Mouse (Mus musculus): Measurements from ENCODE around the gene Fam198a.
"Not testable (repeated sequence)": the region's sequence is repeated elsewhere in the genome, so short reads cannot be mapped to it uniquely, and the experiment has no call there.

Fam198a gene

DNA sequence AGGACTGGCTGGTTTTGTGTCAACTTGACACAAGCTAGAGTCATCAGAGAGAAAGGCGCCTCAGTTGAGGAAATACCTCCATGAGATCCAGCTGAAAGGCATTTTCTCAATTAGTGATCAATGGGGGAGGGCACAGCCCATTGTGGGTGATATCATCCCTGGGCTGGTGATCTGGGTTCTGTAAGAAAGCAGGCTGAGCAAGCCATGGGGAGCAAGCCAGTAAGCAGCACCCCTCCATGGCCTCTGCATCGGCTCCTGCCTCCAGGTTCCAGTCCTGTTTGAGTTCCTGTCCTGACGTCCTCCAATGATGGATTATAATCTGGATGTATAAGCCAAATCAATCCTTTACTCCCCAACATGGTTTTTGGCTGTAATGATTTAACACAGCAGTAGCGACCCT, 70.4 kb downstream of the Fam198a start:
- not testable (repeated sequence) for DNase-seq (ENCODE audit: low read depth)

DNA sequence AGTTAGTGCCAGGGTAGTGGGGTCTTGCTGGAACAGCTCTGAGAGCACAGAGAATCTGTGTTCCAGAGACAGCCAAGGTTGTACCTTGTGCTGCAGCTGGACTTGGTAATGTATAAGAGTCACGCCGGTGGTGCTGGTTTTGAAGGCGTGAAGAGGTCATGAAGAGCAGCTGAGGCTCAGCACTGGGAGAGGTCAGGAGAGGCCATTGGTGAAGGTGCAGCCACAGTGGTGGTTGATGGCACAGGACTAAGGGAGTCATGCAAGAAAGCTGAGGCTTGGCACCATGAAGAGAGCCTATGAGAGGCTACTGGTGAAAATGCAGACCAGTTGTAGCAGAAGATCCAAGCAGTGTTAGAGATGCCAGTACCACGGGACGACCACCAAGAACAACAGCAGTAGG, 70.8 kb downstream of the Fam198a start:
- DNase-seq (ENCODE audit: low read depth) = no peak

DNA sequence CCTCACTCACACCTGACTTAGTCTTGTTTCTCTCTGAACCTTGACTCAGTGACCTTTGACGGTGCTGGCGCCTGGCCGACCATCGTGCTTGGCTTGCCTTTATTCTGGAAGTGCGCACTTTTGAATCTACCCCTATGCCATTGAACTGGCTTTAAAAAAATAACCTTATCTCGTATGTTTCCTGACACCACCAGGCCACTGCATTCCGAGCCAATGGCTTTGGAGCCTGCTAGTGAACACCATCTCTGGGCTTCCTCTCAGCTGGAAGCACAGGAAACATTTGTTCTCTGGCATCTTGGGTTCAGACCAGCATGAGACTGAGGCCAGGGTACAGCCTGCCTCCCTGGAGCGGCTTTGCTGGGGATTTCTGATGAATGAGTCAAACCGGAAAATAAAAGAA, 72.0 kb downstream of the Fam198a start:
- DNase-seq (ENCODE audit: low read depth) = no peak

DNA sequence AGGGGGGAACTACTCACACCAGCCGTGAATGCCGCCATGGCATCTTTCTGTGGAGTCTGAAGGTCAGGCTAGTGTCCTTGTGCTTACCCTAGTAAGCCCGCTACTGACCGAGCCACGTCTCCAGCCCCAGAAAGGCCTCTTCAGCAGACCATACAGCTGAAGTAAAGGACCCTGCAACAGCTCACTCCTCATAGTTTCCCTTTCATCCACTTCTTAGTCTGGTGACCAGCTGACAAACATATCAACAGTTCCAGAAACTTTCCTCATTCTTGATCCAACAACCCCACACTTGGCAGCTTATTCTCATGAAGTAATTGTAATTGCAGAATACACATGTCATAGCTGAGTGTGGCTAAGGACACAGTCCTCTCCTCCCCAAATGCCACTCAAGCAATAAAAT, 73.1 kb downstream of the Fam198a start:
- no peak for DNase-seq (ENCODE audit: low read depth)

DNA sequence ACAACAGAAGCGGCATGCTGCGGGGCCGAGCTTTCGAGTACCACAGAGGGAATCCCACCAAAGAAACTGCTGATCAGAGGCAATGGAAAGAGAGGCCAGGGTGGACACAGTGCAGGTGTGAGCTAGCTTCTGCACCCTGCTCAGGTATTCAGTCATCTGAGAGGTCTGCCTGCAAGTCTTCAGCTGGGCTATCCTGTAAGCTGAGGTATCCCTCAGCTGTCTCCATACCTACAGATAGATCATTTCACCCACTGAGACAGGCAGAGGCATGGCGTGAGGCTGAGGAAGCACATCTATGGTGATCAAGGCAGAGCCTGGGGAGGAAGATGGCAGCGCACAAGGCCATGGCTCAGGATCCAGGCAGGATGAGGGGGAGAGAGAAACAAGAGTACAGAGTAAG, 73.6 kb downstream of the Fam198a start:
- no peak for DNase-seq (ENCODE audit: low read depth)

DNA sequence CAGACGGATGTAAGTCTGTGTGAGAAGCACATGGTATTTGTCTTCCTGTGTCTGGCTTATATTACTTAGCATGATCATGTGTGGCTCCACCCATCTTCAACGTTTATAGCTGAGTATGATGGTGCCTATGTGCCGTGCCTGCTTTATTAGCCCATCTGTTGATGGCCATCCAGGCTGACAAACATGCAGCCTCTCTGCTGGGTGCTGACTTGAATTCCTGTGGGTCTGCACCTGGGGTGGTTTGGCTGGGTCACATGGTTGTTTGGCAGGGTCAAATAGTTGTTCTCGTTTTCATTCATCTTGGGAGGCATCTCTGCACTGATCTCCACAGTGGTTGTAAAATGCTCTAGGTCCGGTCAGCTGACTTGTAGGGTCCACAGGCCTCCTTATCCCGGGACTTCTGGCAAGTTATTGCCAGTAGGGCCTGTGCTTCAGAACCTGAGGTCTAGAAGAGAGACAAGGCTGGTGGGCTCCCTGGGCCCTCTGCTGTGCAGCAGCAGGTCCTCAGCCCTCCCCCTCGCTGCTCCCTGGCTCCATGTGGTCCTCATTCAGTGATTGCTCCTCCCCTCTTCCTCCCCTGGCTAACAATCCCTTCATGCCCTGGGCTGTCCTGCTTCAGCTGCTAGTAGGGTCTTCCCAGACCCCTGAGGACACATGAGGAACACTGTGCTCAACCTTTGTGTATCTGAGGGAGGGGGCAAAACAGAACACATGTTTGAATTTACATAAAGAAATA, 75.2 kb downstream of the Fam198a start:
- DNase-seq (ENCODE audit: low read depth) = no peak

DNA sequence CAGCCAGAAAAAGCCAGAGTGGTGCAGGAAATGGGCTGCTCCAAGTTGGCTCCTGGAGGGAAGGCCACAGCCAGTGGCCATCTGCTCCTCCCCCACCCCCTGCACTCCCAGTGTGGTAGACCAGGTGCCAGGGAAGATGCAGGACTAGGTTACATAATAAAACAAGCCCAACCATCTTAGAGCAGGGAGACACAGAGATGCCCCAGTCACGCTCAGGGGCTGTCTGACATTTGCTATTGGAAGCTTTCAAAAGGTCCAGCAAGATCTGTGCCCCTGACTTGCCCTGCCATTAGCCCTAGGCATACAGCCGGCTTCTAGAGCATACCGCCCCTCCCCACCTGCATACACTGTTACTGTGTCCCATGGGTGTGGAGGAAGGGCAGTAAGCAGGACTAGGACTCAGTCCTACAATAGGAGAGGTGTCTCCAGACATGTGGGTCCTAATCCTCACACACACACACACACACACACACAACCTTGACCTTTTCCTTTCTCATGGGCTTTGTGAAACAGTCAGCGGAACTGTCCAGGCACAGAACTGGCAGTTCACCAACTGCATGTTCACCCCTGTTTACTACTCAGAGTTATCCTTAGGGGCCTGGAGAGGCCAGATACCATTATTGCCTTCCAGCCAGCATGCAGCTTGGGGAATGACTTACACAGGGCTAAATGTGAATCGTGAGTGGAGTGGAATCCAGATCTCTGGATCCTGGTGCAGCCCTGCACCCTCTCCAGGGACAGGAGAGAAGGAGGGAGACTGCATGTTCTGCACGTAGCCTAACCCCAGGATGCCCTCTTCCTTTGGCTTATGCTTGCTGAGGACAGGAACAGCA, 76.5 kb downstream of the Fam198a start:
- no peak for DNase-seq (ENCODE audit: low read depth)

DNA sequence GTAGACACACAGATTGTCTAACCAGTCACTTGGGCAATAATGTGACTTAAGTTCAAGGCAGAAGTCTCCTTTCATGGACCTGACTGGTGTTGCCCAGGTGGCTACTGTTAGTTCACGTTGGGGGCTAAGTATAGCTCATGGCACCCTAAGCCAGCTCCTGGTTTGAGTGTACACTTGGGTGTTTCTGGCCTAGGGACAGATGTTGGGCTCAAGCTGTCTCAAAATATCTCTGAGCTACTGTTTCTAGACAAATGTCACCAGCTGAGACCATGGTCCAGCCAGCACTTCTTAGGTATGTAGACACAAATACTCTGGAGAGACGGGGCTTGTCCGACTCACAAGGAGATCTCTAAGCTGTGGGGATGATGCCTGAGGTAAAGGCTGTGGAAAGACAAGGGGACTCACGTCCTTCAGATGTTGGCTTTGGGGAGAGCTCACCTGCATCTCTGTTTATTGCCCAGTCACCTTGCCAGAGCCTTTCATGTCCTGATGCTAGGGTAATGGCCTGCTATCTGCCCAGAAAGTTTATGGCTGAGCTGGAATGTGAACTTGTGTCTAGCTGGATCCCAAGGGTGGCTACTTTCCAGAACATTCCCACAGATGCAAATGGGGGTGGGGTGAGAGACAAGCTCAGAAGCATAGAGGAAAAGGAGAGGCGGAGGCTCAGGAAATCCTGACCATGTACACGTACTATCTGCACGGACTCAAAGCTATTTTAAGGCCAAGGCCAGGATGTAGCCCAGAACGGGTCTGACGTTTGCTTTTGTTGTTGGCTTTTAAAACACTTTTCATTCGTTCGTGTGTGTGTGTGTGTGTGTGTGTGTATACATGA, 77.3 kb downstream of the Fam198a start:
- DNase-seq (ENCODE audit: low read depth) = no peak

DNA sequence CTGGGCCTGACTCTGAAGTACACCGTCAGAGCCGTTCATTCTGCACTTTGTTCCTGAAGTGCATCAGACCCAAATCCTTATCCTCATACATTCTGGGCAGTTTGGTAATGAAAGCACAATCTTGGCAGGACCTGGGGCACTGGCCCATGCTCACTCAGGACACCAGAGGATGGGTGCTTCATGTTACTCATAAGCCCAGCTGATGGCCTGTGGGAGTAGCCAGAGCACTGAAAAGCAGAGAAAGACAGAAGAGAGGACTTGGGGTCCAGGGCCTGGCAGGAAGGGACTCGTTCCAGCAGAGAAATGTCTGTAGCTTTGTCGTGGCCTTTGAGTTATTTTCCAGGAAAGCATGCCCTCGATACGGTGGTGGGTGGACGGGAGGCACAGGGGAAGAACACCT, 79.0 kb downstream of the Fam198a start:
- no peak for DNase-seq (ENCODE audit: low read depth)
